Mouse (Mus musculus) small intestine, adult 2 months (tissue): ENCODE data around the gene Camk2d. TPM values are rescaled to one million over a fixed set of nuclear protein-coding genes. Genes with fewer than 3 reads are reported as not detected.

Experiments
- H3K27ac ChIP-seq: fragments of 200-500 bp; 2 replicates; pipeline ENCODE4 v1.5.1; 2012; ENCODE audit warnings: low read depth, low read length, control low read depth, inconsistent platforms; ENCODE audit not compliant: insufficient read depth
- H3K27me3 ChIP-seq: fragments of 200-500 bp; 2 replicates; pipeline ENCODE4 v1.6.1; 2012; ENCODE audit warnings: mild to moderate bottlenecking, moderate library complexity, low read length, inconsistent platforms; ENCODE audit not compliant: control insufficient read depth, insufficient read depth
- H3K36me3 ChIP-seq: fragments of 200-500 bp; 2 replicates; pipeline ENCODE4 v1.6.1; 2012; ENCODE audit warnings: mild to moderate bottlenecking, low read length, control low read depth, inconsistent platforms; ENCODE audit not compliant: control insufficient read depth, insufficient read depth
- H3K4me1 ChIP-seq: fragments of 200-500 bp; 2 replicates; pipeline ENCODE4 v1.6.1; 2012; ENCODE audit warnings: low read length, inconsistent platforms, mixed read lengths; ENCODE audit not compliant: control insufficient read depth, insufficient read depth, insufficient read length
- H3K4me3 ChIP-seq: fragments of 200-500 bp; 2 replicates; pipeline ENCODE4 v1.5.1; 2012; ENCODE audit warnings: low read depth, mild to moderate bottlenecking, control low read depth, inconsistent platforms, low read length, moderate library complexity
- CTCF ChIP-seq: fragments of 200-500 bp; IDR thresholded peaks from 2 replicates; pipeline ENCODE4 v1.5.1; 2012; ENCODE audit warnings: low read depth, mild to moderate bottlenecking, control low read depth, inconsistent platforms, low read length, moderate library complexity, mixed read lengths; ENCODE audit not compliant: insufficient replicate concordance, insufficient read length; ENCODE audit errors: extremely low read depth
- POLR2A ChIP-seq: fragments of 200-500 bp; IDR thresholded peaks from 2 replicates; pipeline ENCODE4 v1.6.1; 2012; ENCODE audit warnings: low read depth, mild to moderate bottlenecking, control low read depth, inconsistent platforms, low read length, moderate library complexity
- WGBS: fragments of 180-500 bp; shearing (Covaris S2); methylation state at CpG from one replicate; pipeline ENCODE4 v1.1.7; 2018; 5-methylcytosine and 5-hydroxymethylcytosine counted together
- polyA plus RNA-seq: library from polyadenylated mRNA; depleted of rRNA; stranded (reverse); fragments of >200 nt; gene quantifications from 2 replicates; pipeline ENCODE4 v1.2.3, GENCODE M21; 2012; rRNA removed

Camk2d gene
- polyA plus RNA-seq, 1 experiment = 89.5 TPM

DNA sequence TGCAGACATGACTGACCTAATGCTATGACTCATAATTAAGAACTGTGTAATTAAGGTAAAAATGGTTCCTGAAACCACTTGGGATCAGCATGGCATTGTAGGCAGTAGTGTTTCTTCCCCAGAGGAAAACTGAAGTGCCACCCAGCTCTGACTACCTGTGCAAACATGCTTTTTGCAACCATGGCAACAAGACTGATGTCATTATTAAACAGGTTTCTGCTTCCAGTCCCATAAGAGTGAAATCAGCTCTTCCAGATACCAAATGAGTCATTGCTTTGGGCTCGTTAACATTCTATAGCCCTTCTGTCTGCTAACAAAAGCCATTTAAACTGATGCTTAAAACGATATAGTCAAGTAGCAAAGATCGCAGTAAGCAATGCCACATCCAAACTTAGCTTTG lies 273.5 kb downstream of the Camk2d start:
- Histone ChIP-seq H3K27ac (no peak overlapping the region), H3K27me3 (peaks cover 16% of the 10 kb centered on the region), H3K4me1 (no peaks in the 10 kb centered on the region), H3K4me3 (no peak overlapping the region), H3K36me3 (no peaks in the 10 kb centered on the region)
- WGBS = 27% methylated on average over 3 of the region's 3 CpGs
- TF ChIP-seq POLR2A (no peak), CTCF (no peak)

DNA sequence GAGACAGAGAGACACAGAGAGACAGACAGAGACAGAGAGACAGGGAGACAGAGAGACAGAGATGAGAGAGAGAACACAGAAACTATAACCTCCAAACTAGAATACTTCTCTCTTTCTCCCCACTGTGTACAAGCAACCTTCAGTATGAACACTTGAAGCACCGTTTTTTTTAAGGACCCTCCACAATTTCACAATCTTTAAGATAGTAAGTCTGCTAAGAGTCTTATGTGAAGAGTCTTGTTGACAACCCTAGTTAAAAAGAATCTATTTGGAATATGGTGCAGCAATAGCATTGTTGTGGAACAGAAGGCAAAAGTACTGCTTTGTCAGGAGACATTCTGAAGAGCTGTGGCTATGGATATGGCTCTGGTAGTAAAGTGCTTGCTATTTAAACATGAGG lies 274.6 kb downstream of the Camk2d start:
- Histone ChIP-seq H3K27ac (no peak overlapping the region), H3K4me3 (no peak overlapping the region), H3K4me1 (no peaks in the 10 kb centered on the region), H3K36me3 (no peaks in the 10 kb centered on the region), H3K27me3 (peaks cover 16% of the 10 kb centered on the region)
- WGBS = 65% methylated on average over 1 of the region's 1 CpGs
- TF ChIP-seq CTCF = no peak
- no peak for TF ChIP-seq POLR2A

DNA sequence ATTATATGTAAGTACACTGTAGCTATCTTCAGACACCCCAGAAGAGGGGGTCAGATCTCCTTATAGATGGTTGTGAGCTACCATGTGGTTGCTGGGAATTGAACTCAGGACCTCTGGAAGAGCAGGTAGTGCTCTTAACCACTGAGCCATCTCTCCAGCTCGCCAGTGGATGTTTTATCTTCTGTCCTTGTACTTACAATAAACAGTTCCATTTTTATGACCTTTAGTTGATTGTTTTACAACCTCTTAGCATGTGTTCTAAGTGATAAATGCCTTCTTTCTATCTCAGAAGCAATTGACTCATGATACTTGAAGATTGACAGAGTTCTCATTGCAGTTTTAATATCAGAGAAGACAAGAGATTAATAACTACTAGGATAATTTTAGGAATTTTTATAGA lies 282.1 kb downstream of the Camk2d start:
- no peak for TF ChIP-seq CTCF
- no peak for TF ChIP-seq POLR2A
- H3K27ac ChIP-seq = no peak overlapping the region
- 29% methylated on average over 1 of the region's 1 CpGs for WGBS
- peaks cover 12% of the 10 kb centered on the region for H3K27me3 ChIP-seq
- H3K4me1 ChIP-seq = no peaks in the 10 kb centered on the region
- no peaks in the 10 kb centered on the region for H3K36me3 ChIP-seq
- H3K4me3 ChIP-seq = no peak overlapping the region

DNA sequence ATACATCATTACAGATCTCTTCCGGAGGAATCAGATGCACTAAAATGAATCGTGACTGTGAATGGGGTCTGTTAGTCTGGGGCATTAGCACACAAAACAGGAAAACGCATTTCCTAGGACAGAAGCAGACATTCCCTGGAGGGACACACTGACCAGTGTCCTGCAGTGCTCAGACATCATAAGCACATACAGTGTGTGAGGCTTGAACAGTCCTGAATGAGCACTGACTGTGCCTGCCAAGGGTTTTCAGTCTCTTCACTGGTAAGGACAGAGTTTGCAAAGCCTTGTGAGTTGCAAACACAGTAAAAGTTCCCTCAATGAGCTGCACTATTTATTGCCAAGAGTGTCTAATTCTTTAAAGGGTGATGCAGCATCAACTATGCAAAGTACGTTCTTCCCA lies 290.0 kb downstream of the Camk2d start:
- H3K27ac ChIP-seq = no peak overlapping the region
- no peak overlapping the region for H3K4me3 ChIP-seq
- H3K36me3 ChIP-seq = no peaks in the 10 kb centered on the region
- 74% methylated on average over 4 of the region's 4 CpGs for WGBS
- TF ChIP-seq CTCF (no peak), POLR2A (no peak)
- H3K4me1 ChIP-seq = no peaks in the 10 kb centered on the region
- H3K27me3 ChIP-seq = peaks cover 12% of the 10 kb centered on the region

DNA sequence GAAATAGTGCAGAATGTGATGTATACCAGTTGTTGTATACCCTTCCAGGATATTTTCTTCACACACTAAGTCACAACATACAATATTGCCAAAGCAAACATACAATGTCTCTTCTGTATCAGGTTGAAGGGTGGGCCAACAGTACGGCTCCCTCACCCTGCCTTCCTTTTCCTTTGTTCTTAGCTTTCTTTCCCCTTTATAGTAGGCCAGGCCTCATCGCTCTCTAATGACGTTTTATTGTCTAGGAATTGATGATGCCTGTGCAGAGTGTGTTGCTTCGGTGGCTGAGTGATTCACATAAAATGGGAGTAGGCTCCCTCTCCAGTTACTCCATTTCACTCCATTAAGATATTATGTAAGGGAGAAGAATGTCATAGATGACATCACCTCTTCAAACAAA lies 290.5 kb downstream of the Camk2d start:
- no peaks in the 10 kb centered on the region for H3K4me1 ChIP-seq
- 69% methylated on average over 4 of the region's 4 CpGs for whole genome bisulfite sequencing
- H3K27ac ChIP-seq = no peak overlapping the region
- no peak overlapping the region for H3K4me3 ChIP-seq
- TF ChIP-seq CTCF (no peak), POLR2A (no peak)
- H3K27me3 ChIP-seq = peaks cover 12% of the 10 kb centered on the region
- no peaks in the 10 kb centered on the region for H3K36me3 ChIP-seq

Other genes with a start within 250 kb of the Camk2d start
- gene Arsj, start 232.6 kb upstream of the Camk2d start, polyA plus RNA-seq = 0.06 and 0.13 TPM in 2 replicates